Mouse (Mus musculus) testis, adult 2 months (tissue): ENCODE data around the gene Dnajb1. TPM values are rescaled to one million over a fixed set of nuclear protein-coding genes. Genes with fewer than 3 reads are reported as not detected.
"Not testable (repeated sequence)": the region's sequence is repeated elsewhere in the genome, so short reads cannot be mapped to it uniquely, and the experiment has no call there.

Experiments used
- H3K27ac ChIP-seq: fragments of 200-500 bp; 2 replicates; pipeline ENCODE4 v1.5.1; 2012; ENCODE audit warnings: low read depth, low read length; ENCODE audit not compliant: control insufficient read depth, insufficient read depth
- H3K27me3 ChIP-seq: fragments of 200-500 bp; 2 replicates; pipeline ENCODE4 v1.6.1; 2012; ENCODE audit warnings: mild to moderate bottlenecking, low read length, moderate library complexity; ENCODE audit not compliant: control insufficient read depth, insufficient read depth
- H3K36me3 ChIP-seq: fragments of 200-500 bp; 2 replicates; pipeline ENCODE4 v1.6.1; 2012; ENCODE audit warnings: mild to moderate bottlenecking, low read length; ENCODE audit not compliant: control insufficient read depth, insufficient read depth
- H3K4me1 ChIP-seq: fragments of 200-500 bp; 2 replicates; pipeline ENCODE4 v1.6.1; 2012; ENCODE audit warnings: low read length; ENCODE audit not compliant: control insufficient read depth, insufficient read depth
- H3K4me3 ChIP-seq: fragments of 200-500 bp; 2 replicates; pipeline ENCODE4 v1.5.1; 2012; ENCODE audit warnings: low read depth, mild to moderate bottlenecking, low read length, moderate library complexity, mixed read lengths; ENCODE audit not compliant: control insufficient read depth
- CTCF ChIP-seq: fragments of 200-500 bp; IDR thresholded peaks from 2 replicates; pipeline ENCODE4 v1.5.1; 2012; ENCODE audit warnings: low read depth, mild to moderate bottlenecking, inconsistent platforms, low read length, moderate library complexity; ENCODE audit not compliant: control insufficient read depth, insufficient read depth, insufficient replicate concordance
- POLR2A ChIP-seq: fragments of 200-500 bp; IDR thresholded peaks from 2 replicates; pipeline ENCODE4 v1.6.1; 2012; ENCODE audit warnings: low read depth, mild to moderate bottlenecking, inconsistent platforms, low read length, moderate library complexity; ENCODE audit not compliant: control insufficient read depth
- polyA plus RNA-seq: library from polyadenylated mRNA; depleted of rRNA; stranded (reverse); fragments of >200 nt; gene quantifications from 2 replicates; pipeline ENCODE4 v1.2.3, GENCODE M21; 2012

Gene Dnajb1
- polyA plus RNA-seq, 1 experiment, result 203 TPM

DNA sequence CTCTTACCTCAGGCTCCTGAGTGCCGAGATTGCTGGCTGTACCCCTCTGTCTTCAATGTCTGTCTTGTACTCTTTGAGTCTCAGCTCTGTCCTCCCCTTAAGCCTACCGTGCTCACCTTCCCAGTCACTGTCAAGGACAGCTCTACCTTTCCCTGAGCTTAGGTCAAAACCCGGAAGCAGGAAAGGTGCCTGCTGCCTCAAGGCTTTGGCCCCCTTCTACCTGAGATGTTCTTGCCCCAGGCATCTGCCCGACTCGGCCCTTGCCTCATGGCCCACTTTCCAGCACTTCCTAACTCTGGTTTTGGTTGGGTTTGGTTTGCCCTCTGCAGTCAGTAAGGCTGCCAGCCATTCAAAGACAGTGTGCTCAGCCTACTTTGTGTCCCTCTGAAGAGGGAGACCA, 39.2 kb upstream of the Dnajb1 start:
- peaks cover 11% of the 10 kb centered on the region for H3K4me1 ChIP-seq
- H3K27me3 ChIP-seq, result no peaks in the 10 kb centered on the region
- H3K36me3 ChIP-seq, result no peaks in the 10 kb centered on the region; the same call in 1 of the 2 replicates
- no peak overlapping the region for H3K27ac ChIP-seq
- TF ChIP-seq POLR2A (no peak), CTCF (no peak)
- no peak overlapping the region for H3K4me3 ChIP-seq

DNA sequence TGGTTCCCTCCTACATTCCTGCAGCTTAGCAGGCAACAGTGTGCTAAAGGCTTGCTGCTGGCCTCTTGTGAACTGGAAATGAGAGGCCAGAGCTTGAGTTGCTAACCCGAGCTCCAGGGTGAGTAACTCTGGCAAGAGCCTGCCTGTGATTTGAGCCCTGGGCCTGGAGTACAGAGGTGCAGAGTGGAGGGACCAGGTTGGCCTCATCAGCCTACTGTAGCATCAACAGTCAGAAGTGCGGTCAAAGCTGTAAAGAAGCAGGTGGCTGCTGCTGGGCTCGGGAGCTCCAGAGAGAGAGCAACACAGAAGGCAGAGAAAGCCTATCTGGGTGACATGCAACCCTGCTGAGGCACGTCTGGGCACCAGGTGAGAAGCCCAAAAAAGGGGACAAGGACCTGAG, 38.8 kb upstream of the Dnajb1 start:
- H3K27me3 ChIP-seq, result no peaks in the 10 kb centered on the region
- H3K36me3 ChIP-seq, result no peaks in the 10 kb centered on the region; the same call in 1 of the 2 replicates
- TF ChIP-seq CTCF, result no peak
- TF ChIP-seq POLR2A, result no peak

DNA sequence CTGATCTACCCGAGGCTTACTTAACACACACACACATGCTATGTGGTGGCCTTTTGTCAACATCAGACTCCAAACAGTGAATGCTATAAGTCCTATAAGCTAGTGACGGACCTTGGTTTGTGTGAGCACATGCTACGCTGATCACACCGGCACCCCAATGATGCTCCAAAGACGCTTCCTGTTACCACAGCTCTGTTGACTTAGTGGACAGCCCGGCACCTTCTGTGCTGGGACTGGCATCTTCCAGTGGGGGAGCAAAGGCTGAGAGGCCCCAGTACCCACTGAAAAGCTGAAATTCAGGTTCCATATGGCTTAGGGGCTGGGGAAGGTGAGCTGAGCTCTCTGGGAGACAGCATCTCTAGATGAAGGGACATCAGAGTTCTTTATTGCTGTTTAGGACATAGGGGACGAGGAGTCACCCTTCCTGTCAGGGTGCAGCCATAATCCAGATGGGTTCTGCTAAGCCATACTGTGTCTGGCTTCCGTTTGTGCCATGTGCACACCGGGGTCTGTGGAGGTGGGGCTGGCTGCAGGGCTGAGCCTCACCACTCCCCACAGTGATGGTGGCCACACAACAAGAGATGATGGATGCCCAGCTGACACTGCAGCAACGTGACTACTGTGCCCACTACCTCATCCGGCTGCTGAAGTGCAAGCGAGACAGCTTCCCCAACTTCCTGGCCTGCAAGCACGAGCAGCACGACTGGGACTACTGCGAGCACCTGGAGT, 37.6 kb upstream of the Dnajb1 start:
- H3K27me3 ChIP-seq, result no peaks in the 10 kb centered on the region
- H3K36me3 ChIP-seq, result no peaks in the 10 kb centered on the region; the same call in 1 of the 2 replicates
- peaks cover 11% of the 10 kb centered on the region for H3K4me1 ChIP-seq
- H3K4me3 ChIP-seq, result no peak overlapping the region
- TF ChIP-seq POLR2A (no peak), CTCF (no peak)
- no peak overlapping the region for H3K27ac ChIP-seq

More for the DNA sequence above, 38.8 kb upstream of the Dnajb1 start:
- peaks cover 11% of the 10 kb centered on the region for H3K4me1 ChIP-seq
- H3K27ac ChIP-seq, result no peak overlapping the region
- no peak overlapping the region for H3K4me3 ChIP-seq

DNA sequence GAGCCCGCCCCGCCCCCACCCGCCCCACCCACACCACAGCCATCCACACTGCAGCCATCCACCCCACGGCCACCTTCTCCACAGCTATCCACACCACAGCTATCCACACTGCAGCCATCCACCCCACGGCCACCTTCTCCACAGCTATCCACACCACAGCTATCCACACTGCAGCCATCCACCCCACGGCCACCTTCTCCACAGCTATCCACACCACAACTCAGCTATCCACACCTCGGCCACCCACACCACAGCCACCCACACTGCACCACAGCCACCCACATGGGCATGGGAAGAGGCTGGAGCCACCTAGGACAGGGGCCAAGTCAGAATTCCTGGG, 37.0 kb upstream of the Dnajb1 start:
- H3K27ac ChIP-seq, H3K4me1 ChIP-seq, H3K27me3 ChIP-seq, H3K36me3 ChIP-seq, H3K4me3 ChIP-seq: not testable (repeated sequence)

DNA sequence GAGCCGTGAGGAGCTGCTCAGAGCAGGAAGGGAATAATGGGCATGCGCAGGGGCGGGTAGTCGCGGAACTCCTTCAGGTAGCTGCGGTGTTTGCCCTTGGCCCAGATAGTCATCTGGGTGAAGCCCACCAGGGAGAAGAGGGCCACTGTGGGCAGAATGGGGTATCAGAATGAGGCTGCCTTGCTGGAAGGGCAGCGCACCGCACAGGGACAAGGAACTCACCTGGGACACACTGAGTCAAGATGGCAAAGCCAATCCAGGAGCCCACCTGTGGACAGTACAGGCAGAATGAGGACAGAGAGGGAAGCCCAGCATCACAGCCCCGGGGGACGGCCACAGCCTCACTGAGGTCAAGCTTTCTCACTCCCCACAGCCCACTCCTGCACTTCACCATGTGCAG, 36.2 kb upstream of the Dnajb1 start:
- H3K27me3 ChIP-seq, result no peaks in the 10 kb centered on the region
- H3K4me1 ChIP-seq, result peaks cover 3% of the 10 kb centered on the region; the same call in 1 of the 2 replicates
- H3K27ac ChIP-seq, result no peak overlapping the region
- TF ChIP-seq POLR2A (no peak), CTCF (no peak)
- H3K4me3 ChIP-seq, result no peak overlapping the region
- H3K36me3 ChIP-seq, result no peaks in the 10 kb centered on the region; the same call in 1 of the 2 replicates

DNA sequence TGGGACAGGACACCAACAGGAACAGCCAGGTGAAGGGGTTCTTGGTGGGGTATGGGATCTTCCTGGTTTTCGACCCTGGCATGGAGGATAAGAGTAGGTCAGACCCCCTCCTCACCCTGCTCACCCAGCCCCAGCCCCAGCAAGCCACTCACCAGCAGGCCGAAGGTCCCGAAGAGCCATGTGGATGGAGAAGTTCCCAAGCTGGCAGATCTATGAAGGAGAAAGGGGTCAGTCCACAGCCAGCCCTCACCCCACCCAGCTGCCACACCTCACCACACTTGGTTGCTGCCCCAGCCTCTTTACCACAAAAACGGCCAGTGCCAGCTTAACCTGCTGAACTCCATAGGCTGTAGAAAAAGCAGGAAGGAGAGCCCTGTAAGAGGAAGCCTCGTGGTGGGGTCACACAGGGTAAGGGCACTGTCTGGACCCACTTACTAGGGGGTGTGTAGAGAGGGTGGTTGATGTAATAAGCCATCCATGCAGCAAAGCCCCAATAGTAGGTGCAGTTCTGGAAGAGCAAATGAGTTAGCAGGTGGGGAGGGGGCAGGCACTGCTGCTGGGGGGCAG, 35.7 kb upstream of the Dnajb1 start:
- Histone ChIP-seq H3K4me3 (no peak overlapping the region), H3K27ac (no peak overlapping the region), H3K27me3 (no peaks in the 10 kb centered on the region), H3K4me1 (peaks cover 2% of the 10 kb centered on the region), H3K36me3 (no peaks in the 10 kb centered on the region; the same call in 1 of the 2 replicates)
- TF ChIP-seq CTCF, result no peak
- no peak for TF ChIP-seq POLR2A

DNA sequence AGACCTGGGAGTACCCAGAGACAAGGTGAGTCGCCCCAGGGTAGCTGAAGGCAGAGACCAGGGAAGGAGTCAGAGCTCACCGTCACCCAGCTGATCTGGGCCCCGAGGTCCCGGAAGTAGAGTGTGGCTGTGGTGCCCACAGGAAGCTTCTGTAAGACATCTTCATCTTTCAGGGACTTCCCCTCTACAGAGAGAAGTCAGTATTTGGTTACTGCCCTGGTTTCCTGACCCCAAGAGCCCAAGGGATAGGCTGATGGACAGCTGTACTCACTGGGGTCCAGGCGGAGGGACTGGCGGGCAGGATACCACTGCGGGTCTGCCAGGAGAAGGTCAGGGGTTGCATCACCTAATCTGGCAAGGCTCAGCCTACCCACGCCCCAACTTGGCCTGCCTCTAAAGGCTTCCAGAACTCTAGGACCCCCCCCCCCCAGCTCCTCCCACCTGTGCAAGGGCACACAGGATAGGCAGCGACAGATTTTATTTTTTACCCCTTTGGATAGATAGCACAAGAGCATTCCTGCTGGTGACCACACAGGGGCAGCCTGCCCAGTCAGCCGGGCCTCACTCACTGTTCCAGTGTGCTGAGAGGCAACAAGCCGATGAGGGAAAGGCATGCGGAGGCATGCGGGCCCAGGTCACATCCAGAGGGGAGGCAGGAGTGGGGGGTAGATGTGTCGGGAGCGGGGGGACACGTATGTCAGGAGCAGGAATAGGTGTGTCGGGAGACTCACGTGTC, 34.7 kb upstream of the Dnajb1 start:
- TF ChIP-seq POLR2A (no peak), CTCF (no peak)
- Histone ChIP-seq H3K4me3 (no peak overlapping the region), H3K36me3 (no peaks in the 10 kb centered on the region; the same call in 1 of the 2 replicates), H3K4me1 (peaks cover 2% of the 10 kb centered on the region), H3K27ac (no peak overlapping the region), H3K27me3 (no peaks in the 10 kb centered on the region)
